Mouse (Mus musculus) heart, embryonic 11.5 days (tissue): ENCODE data around the gene Atp2a1. TPM values are rescaled to one million over a fixed set of nuclear protein-coding genes. Genes with fewer than 3 reads are reported as not detected.

ENCODE experiments used
- ATAC-seq: fragments of 200-750 bp; cut with Nextera tagmentation; replicated peaks from 2 replicates; pipeline ENCODE4 v1.8.0; 2017; ENCODE audit warnings: moderate library complexity; ENCODE audit not compliant: insufficient number of reproducible peaks, low FRiP score, low TSS enrichment
- H3K27ac ChIP-seq: fragments of 300-500 bp; sonication (generic); 2 replicates; pipeline ENCODE4 v1.5.1; 2014; ENCODE audit warnings: mild to moderate bottlenecking, low read depth, low read length
- H3K27me3 ChIP-seq: fragments of 300-500 bp; sonication (generic); 2 replicates; pipeline ENCODE4 v1.6.1; 2014; ENCODE audit warnings: mild to moderate bottlenecking, low read length, mixed read lengths; ENCODE audit not compliant: control insufficient read depth, insufficient read depth
- H3K36me3 ChIP-seq: fragments of 300-500 bp; sonication (generic); 2 replicates; pipeline ENCODE4 v1.6.1; 2014; ENCODE audit warnings: mild to moderate bottlenecking, low read length, moderate library complexity, mixed read lengths; ENCODE audit not compliant: control insufficient read depth, insufficient read depth
- H3K4me1 ChIP-seq: fragments of 300-500 bp; sonication (generic); 2 replicates; pipeline ENCODE4 v1.6.1; 2014; ENCODE audit warnings: low read length; ENCODE audit not compliant: control insufficient read depth, insufficient read depth
- H3K4me2 ChIP-seq: fragments of 300-500 bp; sonication (generic); 2 replicates; pipeline ENCODE4 v1.6.1; 2014; ENCODE audit warnings: mild to moderate bottlenecking, moderate library complexity
- H3K4me3 ChIP-seq: fragments of 300-500 bp; sonication (generic); 2 replicates; pipeline ENCODE4 v1.5.1; 2014; ENCODE audit warnings: low read depth, low read length
- H3K9ac ChIP-seq: fragments of 300-500 bp; sonication (generic); 2 replicates; pipeline ENCODE4 v1.6.1; 2014; ENCODE audit warnings: mild to moderate bottlenecking, low read depth, low read length, moderate library complexity
- H3K9me3 ChIP-seq: fragments of 300-500 bp; sonication (generic); replicated peaks from 2 replicates; pipeline ENCODE4 v1.6.1; 2016; ENCODE audit warnings: low read length; ENCODE audit not compliant: control insufficient read depth
- WGBS: fragments of 180-500 bp; shearing (Covaris S2); extraction: QIAGEN DNeasy Blood & Tissue Kit; methylation state at CpG from one replicate; pipeline ENCODE4 v1.1.7; 2014; ENCODE audit not compliant: insufficient replicate concordance; 5-methylcytosine and 5-hydroxymethylcytosine counted together
- polyA plus RNA-seq: library from polyadenylated mRNA; unstranded; fragments of >200 nt; fragmentation: Nextera tagmentation; extraction: Ambion mirVana; gene quantifications from 2 replicates; pipeline ENCODE4 v1.2.1, GENCODE M21; 2014

Atp2a1 gene
- 5.0 and 7.5 TPM in 2 replicates for polyA plus RNA-seq

GRCm38 (mm10) chr7:126463004-126463403 is at the start of gene Atp2a1:
Gene Atp2a1, minus strand, starts transcription at chr7:126463108.
- no peaks in the 10 kb centered on the region for H3K9me3 ChIP-seq
- ATAC-seq: no peak
- 0 out of 2 replicates have a peak within 1 kb of the TSS, but pooled peaks have one; percentile 28 for H3K9ac ChIP-seq
- peaks cover 40% of the 10 kb centered on the region for H3K4me1 ChIP-seq
- peaks cover 12% of the 10 kb centered on the region for H3K36me3 ChIP-seq
- H3K27me3 ChIP-seq: peaks cover 3% of the 10 kb centered on the region; the same call in 1 of the 2 replicates
- no peak within 1 kb of the TSS for H3K27ac ChIP-seq
- 30% methylated on average over 5 of the region's 5 CpGs for WGBS
- no peak within 1 kb of the TSS for H3K4me2 ChIP-seq
- no peak within 1 kb of the TSS for H3K4me3 ChIP-seq

- Histone ChIP-seq H3K4me1 (no peaks in the 10 kb centered on the region), H3K27ac (no peak overlapping the region), H3K4me2 (no peak overlapping the region), H3K36me3 (no peaks in the 10 kb centered on the region), H3K9me3 (no peaks in the 10 kb centered on the region), H3K9ac (no peak overlapping the region), H3K27me3 (no peaks in the 10 kb centered on the region; the same call in 1 of the 2 replicates), H3K4me3 (no peak overlapping the region)
- WGBS: 70% methylated on average over 3 of the region's 3 CpGs
- no peak for ATAC-seq
Observed at GRCm38 (mm10) chr7:126511287-126511686, 48.4 kb upstream of the Atp2a1 start.

- Histone ChIP-seq H3K27ac (no peak overlapping the region), H3K4me3 (no peak overlapping the region), H3K9ac (no peak overlapping the region), H3K36me3 (no peaks in the 10 kb centered on the region), H3K27me3 (no peaks in the 10 kb centered on the region; the same call in 1 of the 2 replicates), H3K9me3 (no peaks in the 10 kb centered on the region), H3K4me2 (no peak overlapping the region), H3K4me1 (no peaks in the 10 kb centered on the region)
- ATAC-seq: no peak
- 76% methylated on average over 8 of the region's 8 CpGs for WGBS
Observed at GRCm38 (mm10) chr7:126507126-126507778, 44.3 kb upstream of the Atp2a1 start.

GRCm38 (mm10) chr7:126504913-126505312 is 42.0 kb upstream of the Atp2a1 start:
- Histone ChIP-seq H3K27ac (no peak overlapping the region), H3K4me2 (no peak overlapping the region), H3K4me3 (no peak overlapping the region), H3K9ac (no peak overlapping the region), H3K27me3 (no peaks in the 10 kb centered on the region; the same call in 1 of the 2 replicates), H3K9me3 (no peaks in the 10 kb centered on the region), H3K36me3 (peaks cover 10% of the 10 kb centered on the region), H3K4me1 (peaks cover 6% of the 10 kb centered on the region; the same call in 1 of the 2 replicates)
- no peak for ATAC-seq
- 76% methylated on average over 2 of the region's 2 CpGs for WGBS

GRCm38 (mm10) chr7:126503273-126503878 is 40.5 kb upstream of the Atp2a1 start, which contains the start of gene Atxn2l:
Gene Atxn2l, minus strand, starts transcription at chr7:126503437.
- Histone ChIP-seq H3K4me2 (peak within 1 kb of the TSS; percentile 78), H3K27me3 (no peaks in the 10 kb centered on the region), H3K36me3 (peaks cover 18% of the 10 kb centered on the region), H3K9ac (peak within 1 kb of the TSS; percentile 91), H3K4me1 (peaks cover 6% of the 10 kb centered on the region; the same call in 1 of the 2 replicates), H3K9me3 (no peaks in the 10 kb centered on the region), H3K4me3 (peak within 1 kb of the TSS; percentile 89), H3K27ac (peak within 1 kb of the TSS; percentile 97)
- peak; percentile 86 for ATAC-seq
- under 1% methylated on average over 55 of the region's 72 CpGs for WGBS

GRCm38 (mm10) chr7:126502751-126503150 is 39.8 kb upstream of the Atp2a1 start:
- peak overlapping the region; percentile 97 for H3K27ac ChIP-seq
- no peaks in the 10 kb centered on the region for H3K9me3 ChIP-seq
- 0% methylated on average over 39 of the region's 40 CpGs for WGBS
- H3K27me3 ChIP-seq: no peaks in the 10 kb centered on the region
- peaks cover 6% of the 10 kb centered on the region; the same call in 1 of the 2 replicates for H3K4me1 ChIP-seq
- H3K36me3 ChIP-seq: peaks cover 24% of the 10 kb centered on the region
- peak overlapping the region; percentile 91 for H3K9ac ChIP-seq
- peak overlapping the region; percentile 78 for H3K4me2 ChIP-seq
- ATAC-seq: no peak
- H3K4me3 ChIP-seq: peak overlapping the region; percentile 89

GRCm38 (mm10) chr7:126502023-126502741 is 39.3 kb upstream of the Atp2a1 start:
- H3K36me3 ChIP-seq: peaks cover 30% of the 10 kb centered on the region
- H3K9ac ChIP-seq: peak overlapping the region; percentile 91
- WGBS: under 1% methylated on average over 50 of the region's 57 CpGs
- peaks cover 6% of the 10 kb centered on the region; the same call in 1 of the 2 replicates for H3K4me1 ChIP-seq
- H3K27ac ChIP-seq: peak overlapping the region; percentile 97
- H3K4me3 ChIP-seq: peak overlapping the region; percentile 89
- no peaks in the 10 kb centered on the region for H3K27me3 ChIP-seq
- no peaks in the 10 kb centered on the region for H3K9me3 ChIP-seq
- peak overlapping the region; percentile 78 for H3K4me2 ChIP-seq
- ATAC-seq: peak; percentile 85

- Histone ChIP-seq H3K4me1 (peaks cover 6% of the 10 kb centered on the region; the same call in 1 of the 2 replicates), H3K36me3 (peaks cover 34% of the 10 kb centered on the region), H3K27ac (peak overlapping the region; percentile 97), H3K9me3 (no peaks in the 10 kb centered on the region), H3K4me3 (peak overlapping the region; percentile 89), H3K9ac (peak overlapping the region; percentile 91), H3K4me2 (peak overlapping the region; percentile 78), H3K27me3 (no peaks in the 10 kb centered on the region)
- WGBS: 4% methylated on average over 9 of the region's 9 CpGs
- no peak for ATAC-seq
Observed at GRCm38 (mm10) chr7:126501684-126502022, 38.7 kb upstream of the Atp2a1 start.
